Mouse (Mus musculus) neural tube, embryonic 11.5 days (tissue): Measurements from ENCODE around the gene Got1. TPM values are rescaled to one million over a fixed set of nuclear protein-coding genes. Genes with fewer than 3 reads are reported as not detected.

Experiments
- ATAC-seq: fragments of 200-750 bp; cut with Nextera tagmentation; 2 replicates; pipeline ENCODE4 v1.8.0; 2017; ENCODE audit warnings: moderate number of reproducible peaks, mild to moderate bottlenecking, moderate TSS enrichment, moderate library complexity; ENCODE audit not compliant: insufficient read depth, low FRiP score, low TSS enrichment
- DNase-seq: peaks from one replicate; pipeline ENCODE4 v3.0.0-alpha.2; 2015; ENCODE audit warnings: low spot score
- H3K27ac ChIP-seq: fragments of 300-500 bp; sonication (generic); 2 replicates; pipeline ENCODE4 v1.5.1; 2014; ENCODE audit warnings: low read depth, mild to moderate bottlenecking, low read length
- H3K27me3 ChIP-seq: fragments of 300-500 bp; sonication (generic); 2 replicates; pipeline ENCODE4 v1.6.1; 2014; ENCODE audit warnings: mild to moderate bottlenecking, low read length, mixed read lengths; ENCODE audit not compliant: control insufficient read depth, insufficient read depth
- H3K36me3 ChIP-seq: fragments of 300-500 bp; sonication (generic); 2 replicates; pipeline ENCODE4 v1.6.1; 2014; ENCODE audit warnings: mild to moderate bottlenecking, low read length, moderate library complexity, mixed read lengths; ENCODE audit not compliant: control insufficient read depth, insufficient read depth
- H3K4me1 ChIP-seq: fragments of 300-500 bp; sonication (generic); 2 replicates; pipeline ENCODE4 v1.6.1; 2014; ENCODE audit warnings: low read length, mixed read lengths; ENCODE audit not compliant: control insufficient read depth, insufficient read depth
- H3K4me2 ChIP-seq: fragments of 300-500 bp; sonication (generic); 2 replicates; pipeline ENCODE4 v1.6.1; 2014; ENCODE audit warnings: low read depth, mild to moderate bottlenecking, moderate library complexity
- H3K4me3 ChIP-seq: fragments of 300-500 bp; sonication (generic); 2 replicates; pipeline ENCODE4 v1.5.1; 2014; ENCODE audit warnings: low read depth, low read length
- H3K9ac ChIP-seq: fragments of 300-500 bp; sonication (generic); 2 replicates; pipeline ENCODE4 v1.6.1; 2014; ENCODE audit warnings: mild to moderate bottlenecking, low read length
- H3K9me3 ChIP-seq: fragments of 300-500 bp; sonication (generic); 2 replicates; pipeline ENCODE4 v1.6.1; 2016; ENCODE audit warnings: low read length; ENCODE audit not compliant: control insufficient read depth
- WGBS: fragments of 180-500 bp; shearing (Covaris S2); extraction: QIAGEN DNeasy Blood & Tissue Kit; methylation state at CpG from one replicate; pipeline ENCODE4 v1.1.7; 2014; 5-methylcytosine and 5-hydroxymethylcytosine counted together
- polyA plus RNA-seq: library from polyadenylated mRNA; unstranded; fragments of >200 nt; fragmentation: Nextera tagmentation; extraction: Ambion mirVana; gene quantifications from 2 replicates; pipeline ENCODE4 v1.2.1, GENCODE M21; 2014

The Got1 gene
- 49.5 and 57.7 TPM in 2 replicates for polyA plus RNA-seq

GRCm38 (mm10) chr19:43524187-43525103 lies at the start of gene Got1:
TSS of gene Got1 (minus strand) at chr19:43524605.
- H3K4me2 ChIP-seq: peak within 1 kb of the TSS; percentile 75
- H3K9ac ChIP-seq: peak within 1 kb of the TSS; percentile 66
- under 1% methylated on average over 58 of the region's 58 CpGs for WGBS
- H3K27me3 ChIP-seq: no peaks in the 10 kb centered on the region
- no peak within 1 kb of the TSS for H3K27ac ChIP-seq
- no peaks in the 10 kb centered on the region for H3K9me3 ChIP-seq
- peak within 1 kb of the TSS; percentile 73 for H3K4me3 ChIP-seq
- H3K36me3 ChIP-seq: no peaks in the 10 kb centered on the region
- peak; percentile 96 for DNase-seq
- peak; percentile 100 for ATAC-seq
- peaks cover 9% of the 10 kb centered on the region for H3K4me1 ChIP-seq

GRCm38 (mm10) chr19:43570831-43571790 lies 46.7 kb upstream of the Got1 start:
- 13% methylated on average over 32 of the region's 32 CpGs for WGBS
- ATAC-seq: peak; percentile 68; the same call in 1 of the 2 replicates
- peak overlapping the region; percentile 53 for H3K4me2 ChIP-seq
- no peak overlapping the region for H3K9ac ChIP-seq
- H3K4me3 ChIP-seq: peak overlapping the region; percentile 30
- DNase-seq: peak; percentile 83
- H3K27me3 ChIP-seq: peaks cover 22% of the 10 kb centered on the region
- no peaks in the 10 kb centered on the region for H3K9me3 ChIP-seq
- 0 out of 2 replicates have a peak, but pooled peaks cover 5% of the 10 kb centered on the region for H3K4me1 ChIP-seq
- no peaks in the 10 kb centered on the region for H3K36me3 ChIP-seq
- H3K27ac ChIP-seq: no peak overlapping the region

- WGBS: 63% methylated on average over 6 of the region's 6 CpGs
- Histone ChIP-seq H3K4me1 (0 out of 2 replicates have a peak, but pooled peaks cover 5% of the 10 kb centered on the region), H3K9ac (no peak overlapping the region), H3K4me2 (no peak overlapping the region), H3K9me3 (no peaks in the 10 kb centered on the region), H3K27me3 (peaks cover 22% of the 10 kb centered on the region), H3K36me3 (no peaks in the 10 kb centered on the region), H3K4me3 (no peak overlapping the region), H3K27ac (no peak overlapping the region)
- DNase-seq (no peak), ATAC-seq (no peak)
Observed at GRCm38 (mm10) chr19:43569133-43569532, 44.7 kb upstream of the Got1 start.

GRCm38 (mm10) chr19:43568298-43568697 lies 43.9 kb upstream of the Got1 start:
- Histone ChIP-seq H3K4me1 (0 out of 2 replicates have a peak, but pooled peaks cover 5% of the 10 kb centered on the region), H3K9ac (no peak overlapping the region), H3K27ac (no peak overlapping the region), H3K4me2 (no peak overlapping the region), H3K9me3 (no peaks in the 10 kb centered on the region), H3K36me3 (no peaks in the 10 kb centered on the region), H3K4me3 (no peak overlapping the region), H3K27me3 (peaks cover 19% of the 10 kb centered on the region)
- DNase-seq (no peak), ATAC-seq (no peak)
- WGBS: 46% methylated on average over 9 of the region's 9 CpGs

GRCm38 (mm10) chr19:43563166-43563565 lies 38.8 kb upstream of the Got1 start:
- Histone ChIP-seq H3K4me3 (no peak overlapping the region), H3K4me1 (no peaks in the 10 kb centered on the region), H3K27me3 (no peaks in the 10 kb centered on the region), H3K36me3 (no peaks in the 10 kb centered on the region), H3K27ac (no peak overlapping the region), H3K9me3 (no peaks in the 10 kb centered on the region), H3K4me2 (no peak overlapping the region), H3K9ac (no peak overlapping the region)
- WGBS: 83% methylated on average over 5 of the region's 5 CpGs
- DNase-seq (no peak), ATAC-seq (no peak)

- DNase-seq (no peak), ATAC-seq (no peak)
- no peaks in the 10 kb centered on the region for H3K27me3 ChIP-seq
- H3K4me1 ChIP-seq: no peaks in the 10 kb centered on the region
- no peak overlapping the region for H3K4me3 ChIP-seq
- no peaks in the 10 kb centered on the region for H3K9me3 ChIP-seq
- 82% methylated on average over 4 of the region's 4 CpGs for WGBS
- H3K4me2 ChIP-seq: no peak overlapping the region
- no peaks in the 10 kb centered on the region for H3K36me3 ChIP-seq
- no peak overlapping the region for H3K27ac ChIP-seq
- H3K9ac ChIP-seq: no peak overlapping the region
Observed at GRCm38 (mm10) chr19:43561841-43562240, 37.4 kb upstream of the Got1 start.

GRCm38 (mm10) chr19:43560244-43560643 lies 35.8 kb upstream of the Got1 start:
- H3K9me3 ChIP-seq: no peaks in the 10 kb centered on the region
- WGBS: 85% methylated on average over 2 of the region's 2 CpGs
- H3K27me3 ChIP-seq: no peaks in the 10 kb centered on the region
- H3K9ac ChIP-seq: no peak overlapping the region
- no peak overlapping the region for H3K4me2 ChIP-seq
- no peak overlapping the region for H3K27ac ChIP-seq
- H3K36me3 ChIP-seq: no peaks in the 10 kb centered on the region
- no peak for DNase-seq
- no peaks in the 10 kb centered on the region for H3K4me1 ChIP-seq
- no peak for ATAC-seq
- no peak overlapping the region for H3K4me3 ChIP-seq

- DNase-seq (no peak), ATAC-seq (no peak)
- Histone ChIP-seq H3K4me3 (no peak overlapping the region), H3K27me3 (no peaks in the 10 kb centered on the region), H3K9ac (no peak overlapping the region), H3K4me2 (no peak overlapping the region), H3K27ac (no peak overlapping the region), H3K4me1 (peaks cover 5% of the 10 kb centered on the region), H3K9me3 (no peaks in the 10 kb centered on the region), H3K36me3 (no peaks in the 10 kb centered on the region)
- 80% methylated on average over 6 of the region's 6 CpGs for whole genome bisulfite sequencing
Observed at GRCm38 (mm10) chr19:43551493-43551890, 27.1 kb upstream of the Got1 start.
